Mouse (Mus musculus) lung, postnatal 14 days (tissue): ENCODE measurements around the gene Ddit4.

Source experiments
- DNase-seq: peaks from one replicate; pipeline ENCODE4 v3.0.0; 2021

Ddit4 gene

GRCm38 (mm10) chr10:59915196-59915962, 36.3 kb downstream of the Ddit4 start:
- no peak for DNase-seq

GRCm38 (mm10) chr10:59911561-59912198, 40.0 kb downstream of the Ddit4 start:
- peak; percentile 47 for DNase-seq

- no peak for DNase-seq
Observed at GRCm38 (mm10) chr10:59911091-59911490, 40.5 kb downstream of the Ddit4 start.

GRCm38 (mm10) chr10:59909357-59909847, 42.2 kb downstream of the Ddit4 start:
- peak; percentile 69 for DNase-seq

GRCm38 (mm10) chr10:59908776-59909315, 42.8 kb downstream of the Ddit4 start:
- no peak for DNase-seq

- DNase-seq: peak; percentile 55
Observed at GRCm38 (mm10) chr10:59907695-59908299, 43.8 kb downstream of the Ddit4 start.

- DNase-seq: no peak
Observed at GRCm38 (mm10) chr10:59907080-59907609, 44.5 kb downstream of the Ddit4 start.

- no peak for DNase-seq
Observed at GRCm38 (mm10) chr10:59903170-59903569, 48.5 kb downstream of the Ddit4 start.

- DNase-seq: no peak
Observed at GRCm38 (mm10) chr10:59902606-59902990, 49.0 kb downstream of the Ddit4 start.

- no peak for DNase-seq
Observed at GRCm38 (mm10) chr10:59901986-59902605, 49.5 kb downstream of the Ddit4 start.

GRCm38 (mm10) chr10:59901463-59901862, 50.2 kb downstream of the Ddit4 start:
- no peak for DNase-seq

- DNase-seq: no peak
Observed at GRCm38 (mm10) chr10:59900939-59901338, 50.7 kb downstream of the Ddit4 start.

GRCm38 (mm10) chr10:59900174-59900435, 51.5 kb downstream of the Ddit4 start:
- DNase-seq: no peak
